Mouse (Mus musculus): ENCODE results near the gene Bean1. TPM values are rescaled to one million over a fixed set of nuclear protein-coding genes. Genes with fewer than 3 reads are reported as not detected.

The Bean1 gene
- total and polyA plus RNA-seq, 3 experiments: not detected

DNA sequence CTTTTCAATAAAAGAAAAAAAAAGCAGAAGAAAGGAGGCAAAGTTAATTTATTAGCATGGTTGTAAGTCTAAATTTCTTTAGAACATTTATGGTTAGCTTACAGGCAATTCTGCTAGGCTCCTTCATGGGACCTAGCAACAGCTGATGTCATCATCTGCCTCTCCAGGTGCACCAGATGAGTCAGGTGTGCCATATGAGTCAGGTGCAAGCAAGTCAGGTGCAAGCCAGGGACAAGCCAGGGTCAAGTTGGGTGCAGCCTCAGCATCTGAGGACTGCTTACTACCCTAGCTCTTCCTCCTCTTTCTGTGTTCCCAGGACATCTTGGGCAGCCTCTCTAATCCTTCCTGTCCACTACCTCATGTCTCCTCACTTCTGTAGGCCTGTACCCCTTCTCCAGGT, 98.1 kb downstream of the Bean1 start (continued):
- no peak for TF ChIP-seq USF2 (IDR thresholded peaks at IDR 0.05; ENCODE audit: borderline replicate concordance in 1 of 2, insufficient read depth in 1 of 2, low read depth in 1 of 2, low read length in 2 of 2)
- no peak for TF ChIP-seq E2F4 (IDR thresholded peaks at IDR 0.05; ENCODE audit: borderline replicate concordance, low read depth, low read length)

Other genes with a start within 250 kb of the Bean1 start
- gene Cdh5, start 68.8 kb upstream of the Bean1 start, total RNA-seq (2012; rRNA removed): not detected in 2 replicates
- not detected for gene Cdh5, start 68.8 kb upstream of the Bean1 start, polyA plus RNA-seq (2012; ENCODE audit: insufficient read depth in 1 of 2, insufficient read length in 2 of 2, low read depth in 1 of 2, low replicate concordance in 2 of 2, missing spikeins in 1 of 2)
- 17.6 and 18.6 TPM in 2 replicates for gene Tk2, start 78.1 kb downstream of the Bean1 start, total RNA-seq (2012; rRNA removed)
- gene Tk2, start 78.1 kb downstream of the Bean1 start, polyA plus RNA-seq (2012; ENCODE audit: insufficient read depth in 1 of 2, insufficient read length in 2 of 2, low read depth in 1 of 2, low replicate concordance in 2 of 2, missing spikeins in 1 of 2): 10 to 100 TPM in 1 of 2 experiments, not detected in 1; 26.8 TPM
- gene Cklf, start 80.4 kb downstream of the Bean1 start, total RNA-seq (2012; rRNA removed): 26.9 and 30.1 TPM in 2 replicates
- 10 to 100 TPM in 1 of 2 experiments, not detected in 1; 27.1 TPM for gene Cklf, start 80.4 kb downstream of the Bean1 start, polyA plus RNA-seq (2012; ENCODE audit: insufficient read depth in 1 of 2, insufficient read length in 2 of 2, low read depth in 1 of 2, low replicate concordance in 2 of 2, missing spikeins in 1 of 2)
- gene Cmtm2a, start 122.7 kb downstream of the Bean1 start, total RNA-seq (2012; rRNA removed): not detected in 2 replicates
- gene Cmtm2a, start 122.7 kb downstream of the Bean1 start, polyA plus RNA-seq (2012; ENCODE audit: insufficient read depth in 1 of 2, insufficient read length in 2 of 2, low read depth in 1 of 2, low replicate concordance in 2 of 2, missing spikeins in 1 of 2): not detected
- not detected in 2 replicates for gene Gm45711, start 139.6 kb downstream of the Bean1 start, total RNA-seq (2012; rRNA removed)
- not detected for gene Gm45711, start 139.6 kb downstream of the Bean1 start, polyA plus RNA-seq (2012; ENCODE audit: insufficient read depth in 1 of 2, insufficient read length in 2 of 2, low read depth in 1 of 2, low replicate concordance in 2 of 2, missing spikeins in 1 of 2)
- gene Cmtm1, start 139.7 kb downstream of the Bean1 start, total RNA-seq (2012; rRNA removed): not detected in 2 replicates
- gene Cmtm1, start 139.7 kb downstream of the Bean1 start, polyA plus RNA-seq (2012; ENCODE audit: insufficient read depth in 1 of 2, insufficient read length in 2 of 2, low read depth in 1 of 2, low replicate concordance in 2 of 2, missing spikeins in 1 of 2): not detected
- gene Gm11020, start 151.1 kb downstream of the Bean1 start, total RNA-seq (2012; rRNA removed): not detected in 2 replicates
- not detected for gene Gm11020, start 151.1 kb downstream of the Bean1 start, polyA plus RNA-seq (2012; ENCODE audit: insufficient read depth in 1 of 2, insufficient read length in 2 of 2, low read depth in 1 of 2, low replicate concordance in 2 of 2, missing spikeins in 1 of 2)
- not detected in 2 replicates for gene Cmtm2b, start 151.8 kb downstream of the Bean1 start, total RNA-seq (2012; rRNA removed)
- gene Cmtm2b, start 151.8 kb downstream of the Bean1 start, polyA plus RNA-seq (2012; ENCODE audit: insufficient read depth in 1 of 2, insufficient read length in 2 of 2, low read depth in 1 of 2, low replicate concordance in 2 of 2, missing spikeins in 1 of 2): not detected
- gene Cmtm3, start 169.0 kb downstream of the Bean1 start, total RNA-seq (2012; rRNA removed): 13.2 and 17.9 TPM in 2 replicates
- 10 to 100 TPM in 1 of 2 experiments, not detected in 1; 56.3 TPM for gene Cmtm3, start 169.0 kb downstream of the Bean1 start, polyA plus RNA-seq (2012; ENCODE audit: insufficient read depth in 1 of 2, insufficient read length in 2 of 2, low read depth in 1 of 2, low replicate concordance in 2 of 2, missing spikeins in 1 of 2)
- gene Cmtm4, start 225.4 kb downstream of the Bean1 start, total RNA-seq (2012; rRNA removed): 6.4 and 6.5 TPM in 2 replicates
- gene Cmtm4, start 225.4 kb downstream of the Bean1 start, polyA plus RNA-seq (2012; ENCODE audit: insufficient read depth in 1 of 2, insufficient read length in 2 of 2, low read depth in 1 of 2, low replicate concordance in 2 of 2, missing spikeins in 1 of 2): 10 to 100 TPM; 12.0 to 31.1 TPM